Mouse (Mus musculus) T-helper 17 cell (primary cell): Measurements from ENCODE around the gene Crtc2.

Experiments used
- in situ Hi-C, 2 experiments: fragments of 300-600 bp; cut with MboI, MseI; formaldehyde crosslinking; loops; 1 replicate in 1 of 2; 2 replicates in 1 of 2; pipeline ENCODE4 v1.15.1; 2025; ENCODE audit warnings: high pct_unique_total_duplicates in 2 of 2

The Crtc2 gene

GRCm38 (mm10) chr3:90294651-90295050 lies 40.7 kb downstream of the Crtc2 start:
- in situ Hi-C loops, result no loop called here

- in situ Hi-C loops, result no loop called here
Observed at GRCm38 (mm10) chr3:90305801-90306200, 51.8 kb downstream of the Crtc2 start.

- in situ Hi-C loops, result no loop called here
Observed at GRCm38 (mm10) chr3:90309589-90309988, 55.6 kb downstream of the Crtc2 start.

- in situ Hi-C loops, result no loop called here
Observed at GRCm38 (mm10) chr3:90313367-90313766, 59.4 kb downstream of the Crtc2 start.
